Mouse (Mus musculus) stomach, embryonic 15.5 days (tissue): ENCODE results near the gene Mfsd2a. TPM values are rescaled to one million over a fixed set of nuclear protein-coding genes. Genes with fewer than 3 reads are reported as not detected.

ENCODE experiments used
- ATAC-seq: fragments of 200-750 bp; cut with Nextera tagmentation; 2 replicates; pipeline ENCODE4 v1.8.0; 2017; ENCODE audit warnings: low read depth, moderate number of reproducible peaks, moderate TSS enrichment; ENCODE audit not compliant: insufficient read depth, low FRiP score
- H3K27ac ChIP-seq: fragments of 300-500 bp; sonication (generic); 2 replicates; pipeline ENCODE4 v1.5.1; 2015; ENCODE audit warnings: mild to moderate bottlenecking, inconsistent platforms
- H3K27me3 ChIP-seq: fragments of 300-500 bp; sonication (generic); replicated peaks from 2 replicates; pipeline ENCODE4 v1.6.1; 2015; ENCODE audit warnings: inconsistent platforms
- H3K36me3 ChIP-seq: fragments of 300-500 bp; sonication (generic); 2 replicates; pipeline ENCODE4 v1.6.1; 2015; ENCODE audit warnings: inconsistent platforms
- H3K4me1 ChIP-seq: fragments of 300-500 bp; sonication (generic); 2 replicates; pipeline ENCODE4 v1.6.1; 2015; ENCODE audit warnings: inconsistent platforms
- H3K4me2 ChIP-seq: fragments of 300-500 bp; sonication (generic); 2 replicates; pipeline ENCODE4 v1.6.1; 2015; ENCODE audit warnings: mild to moderate bottlenecking, inconsistent platforms
- H3K4me3 ChIP-seq: fragments of 300-500 bp; sonication (generic); replicated peaks from 2 replicates; pipeline ENCODE4 v1.5.1; 2015; ENCODE audit warnings: inconsistent platforms
- H3K9ac ChIP-seq: fragments of 300-500 bp; sonication (generic); 2 replicates; pipeline ENCODE4 v1.6.1; 2015; ENCODE audit warnings: inconsistent platforms
- H3K9me3 ChIP-seq: fragments of 300-500 bp; sonication (generic); 2 replicates; pipeline ENCODE4 v1.6.1; 2016; ENCODE audit warnings: inconsistent platforms
- WGBS: fragments of 180-500 bp; shearing (Covaris S2); methylation state at CpG from one replicate; pipeline ENCODE4 v1.1.7; 2015; 5-methylcytosine and 5-hydroxymethylcytosine counted together
- polyA plus RNA-seq: library from polyadenylated mRNA; unstranded; fragments of >200 nt; fragmentation: Nextera tagmentation; extraction: Ambion mirVana; gene quantifications from 2 replicates; pipeline ENCODE4 v1.2.1, GENCODE M21; 2015

Mfsd2a gene
- polyA plus RNA-seq = 2.7 and 4.1 TPM in 2 replicates

GRCm38 (mm10) chr4:122961100-122961567 lies at the start of gene Mfsd2a:
TSS of gene Mfsd2a (minus strand) at chr4:122961188.
- H3K4me3 ChIP-seq = peak within 1 kb of the TSS; percentile 58
- no peaks in the 10 kb centered on the region for H3K36me3 ChIP-seq
- no peaks in the 10 kb centered on the region for H3K9me3 ChIP-seq
- peak within 1 kb of the TSS; percentile 4; the same call in 1 of the 2 replicates for H3K27ac ChIP-seq
- WGBS = under 1% methylated on average over 27 of the region's 27 CpGs
- peak; percentile 78 for ATAC-seq
- peaks cover 21% of the 10 kb centered on the region for H3K4me1 ChIP-seq
- peak within 1 kb of the TSS; percentile 100 for H3K4me2 ChIP-seq
- peaks cover 10% of the 10 kb centered on the region; the same call in 1 of the 2 replicates for H3K27me3 ChIP-seq
- H3K9ac ChIP-seq = 0 out of 2 replicates have a peak within 1 kb of the TSS, but pooled peaks have one; percentile 41

- Histone ChIP-seq H3K9me3 (no peaks in the 10 kb centered on the region), H3K4me3 (no peak overlapping the region), H3K36me3 (no peaks in the 10 kb centered on the region), H3K27me3 (no peaks in the 10 kb centered on the region), H3K4me1 (peaks cover 13% of the 10 kb centered on the region), H3K27ac (peak overlapping the region; percentile 21; the same call in 1 of the 2 replicates), H3K4me2 (peak overlapping the region; percentile 19), H3K9ac (no peak overlapping the region)
- 19% methylated on average over 15 of the region's 15 CpGs for WGBS
- peak; percentile 54 for ATAC-seq
Observed at GRCm38 (mm10) chr4:123005054-123005966, 44.3 kb upstream of the Mfsd2a start.

- no peaks in the 10 kb centered on the region for H3K36me3 ChIP-seq
Observed at GRCm38 (mm10) chr4:123000617-123001342, 39.8 kb upstream of the Mfsd2a start.

GRCm38 (mm10) chr4:123000130-123000529 lies 39.1 kb upstream of the Mfsd2a start:
- ATAC-seq = no peak
- 82% methylated on average over 14 of the region's 14 CpGs for whole genome bisulfite sequencing
- H3K27ac ChIP-seq = no peak overlapping the region

More at GRCm38 (mm10) chr4:123000617-123001342, 39.8 kb upstream of the Mfsd2a start:
- no peaks in the 10 kb centered on the region for H3K9me3 ChIP-seq
- WGBS = 70% methylated on average over 17 of the region's 17 CpGs
- ATAC-seq = no peak
- H3K4me3 ChIP-seq = no peak overlapping the region
- peaks cover 7% of the 10 kb centered on the region; the same call in 1 of the 2 replicates for H3K27me3 ChIP-seq
- no peak overlapping the region for H3K4me2 ChIP-seq
- peaks cover 24% of the 10 kb centered on the region for H3K4me1 ChIP-seq
- no peak overlapping the region for H3K9ac ChIP-seq
- no peak overlapping the region for H3K27ac ChIP-seq

GRCm38 (mm10) chr4:122999263-122999691 lies 38.3 kb upstream of the Mfsd2a start:
- Histone ChIP-seq H3K4me2 (peak overlapping the region; percentile 98), H3K9me3 (no peaks in the 10 kb centered on the region), H3K4me1 (peaks cover 12% of the 10 kb centered on the region; the same call in 1 of the 2 replicates), H3K27me3 (peaks cover 7% of the 10 kb centered on the region; the same call in 1 of the 2 replicates), H3K4me3 (0 out of 2 replicates have a peak overlapping the region, but pooled peaks have one; percentile 77), H3K9ac (no peak overlapping the region), H3K27ac (no peak overlapping the region), H3K36me3 (no peaks in the 10 kb centered on the region)
- 28% methylated on average over 4 of the region's 4 CpGs for WGBS
- ATAC-seq = no peak

More at GRCm38 (mm10) chr4:123000130-123000529, 39.1 kb upstream of the Mfsd2a start:
- H3K36me3 ChIP-seq = no peaks in the 10 kb centered on the region
- H3K9ac ChIP-seq = no peak overlapping the region
- no peaks in the 10 kb centered on the region for H3K9me3 ChIP-seq
- no peak overlapping the region for H3K4me3 ChIP-seq
- no peak overlapping the region for H3K4me2 ChIP-seq
- H3K27me3 ChIP-seq = peaks cover 7% of the 10 kb centered on the region; the same call in 1 of the 2 replicates
- peaks cover 18% of the 10 kb centered on the region for H3K4me1 ChIP-seq

- Histone ChIP-seq H3K36me3 (no peaks in the 10 kb centered on the region), H3K9ac (no peak overlapping the region), H3K4me3 (peak overlapping the region; percentile 77), H3K9me3 (no peaks in the 10 kb centered on the region), H3K4me2 (peak overlapping the region; percentile 98), H3K27me3 (peaks cover 7% of the 10 kb centered on the region; the same call in 1 of the 2 replicates), H3K27ac (0 out of 2 replicates have a peak overlapping the region, but pooled peaks have one; percentile 16), H3K4me1 (peaks cover 12% of the 10 kb centered on the region; the same call in 1 of the 2 replicates)
- 28% methylated on average over 12 of the region's 12 CpGs for WGBS
- peak; percentile 21; the same call in 1 of the 2 replicates for ATAC-seq
Observed at GRCm38 (mm10) chr4:122998537-122999262, 37.7 kb upstream of the Mfsd2a start.

- 0 out of 2 replicates have a peak, but pooled peaks have one; percentile 17 for ATAC-seq
- H3K9ac ChIP-seq = peak overlapping the region; percentile 71; the same call in 1 of the 2 replicates
- H3K9me3 ChIP-seq = no peaks in the 10 kb centered on the region
- under 1% methylated on average over 47 of the region's 47 CpGs for WGBS
- H3K4me3 ChIP-seq = peak overlapping the region; percentile 77
- peaks cover 7% of the 10 kb centered on the region; the same call in 1 of the 2 replicates for H3K27me3 ChIP-seq
- peaks cover 12% of the 10 kb centered on the region; the same call in 1 of the 2 replicates for H3K4me1 ChIP-seq
- peak overlapping the region; percentile 91 for H3K27ac ChIP-seq
- H3K4me2 ChIP-seq = peak overlapping the region; percentile 98
- H3K36me3 ChIP-seq = no peaks in the 10 kb centered on the region
Observed at GRCm38 (mm10) chr4:122996618-122997381, 35.8 kb upstream of the Mfsd2a start.

GRCm38 (mm10) chr4:122996221-122996617 lies 35.2 kb upstream of the Mfsd2a start:
- H3K9me3 ChIP-seq = no peaks in the 10 kb centered on the region
- under 1% methylated on average over 32 of the region's 32 CpGs for WGBS
- no peaks in the 10 kb centered on the region for H3K36me3 ChIP-seq
- peak overlapping the region; percentile 77 for H3K4me3 ChIP-seq
- peaks cover 12% of the 10 kb centered on the region; the same call in 1 of the 2 replicates for H3K4me1 ChIP-seq
- no peak; the same call in 1 of the 2 replicates for ATAC-seq
- H3K27me3 ChIP-seq = peaks cover 7% of the 10 kb centered on the region; the same call in 1 of the 2 replicates
- peak overlapping the region; percentile 91 for H3K27ac ChIP-seq
- H3K9ac ChIP-seq = peak overlapping the region; percentile 71
- H3K4me2 ChIP-seq = peak overlapping the region; percentile 98

GRCm38 (mm10) chr4:122995404-122996220 lies 34.6 kb upstream of the Mfsd2a start, which contains the start of gene Mycl:
TSS of gene Mycl (plus strand) at chr4:122995652.
- ATAC-seq = peak; percentile 83
- under 1% methylated on average over 50 of the region's 69 CpGs for WGBS
- Histone ChIP-seq H3K4me1 (peaks cover 12% of the 10 kb centered on the region; the same call in 1 of the 2 replicates), H3K36me3 (no peaks in the 10 kb centered on the region), H3K9ac (peak within 1 kb of the TSS; percentile 71), H3K27me3 (peaks cover 7% of the 10 kb centered on the region; the same call in 1 of the 2 replicates), H3K4me2 (peak within 1 kb of the TSS; percentile 98), H3K9me3 (no peaks in the 10 kb centered on the region), H3K27ac (peak within 1 kb of the TSS; percentile 91), H3K4me3 (peak within 1 kb of the TSS; percentile 77)
